In genomic region chr5:113397443-113398317, GRCm38 (mm10) we compare ENCODE assay signal across 27 mouse cellular contexts. TPM values are rescaled to one million over a fixed set of nuclear protein-coding genes. Genes with fewer than 3 reads are reported as not detected.
DNase-seq lines count a peak whose midpoint lies in the region; ATAC-seq and TF ChIP-seq lines count a peak whose summit lies in the region.
"Had no signal": no experiment of that assay in that cellular context is flagged by ENCODE, and none has a peak within 500 bp of the region (broad histone marks: within the 10 kb centered on the region; RNA-seq: fewer than 3 reads in every experiment).

No protein-coding gene starts in this region.

- no peak overlapping the region for H3K4me2 ChIP-seq in hindbrain, embryonic 11.5 days (replicated peaks; ENCODE audit: low read depth, low read length)
- no peak overlapping the region for H3K4me2 ChIP-seq in hindbrain, embryonic 12.5 days (replicated peaks)
- no peak overlapping the region for H3K4me2 ChIP-seq in lung, embryonic 14.5 days
- H3K4me2 ChIP-seq: heart, embryonic 11.5 days; liver, embryonic 12.5 days; midbrain, embryonic 15.5 days had no signal

- no peak overlapping the region for H3K4me3 ChIP-seq in hindbrain, embryonic 11.5 days (ENCODE audit: low read depth, low read length)
- no peak overlapping the region for H3K4me3 ChIP-seq in hindbrain, embryonic 12.5 days
- no peak overlapping the region for H3K4me3 ChIP-seq in lung, embryonic 14.5 days (ENCODE audit: low read depth, low read length)
- H3K4me3 ChIP-seq in lung, adult 2 months (replicated peaks; ENCODE audit: extremely low read depth, low read depth, low read length): no peak overlapping the region
- H3K4me3 ChIP-seq in heart, embryonic 10.5 days: no peak overlapping the region
- H3K4me3 ChIP-seq: liver, embryonic 12.5 days; midbrain, embryonic 15.5 days had no signal

- H3K9ac ChIP-seq in hindbrain, embryonic 11.5 days (ENCODE audit: low read depth, low read length): no peak overlapping the region
- no peak overlapping the region for H3K9ac ChIP-seq in hindbrain, embryonic 12.5 days
- H3K9ac ChIP-seq in lung, embryonic 14.5 days: no peak overlapping the region
- H3K9ac ChIP-seq: liver, embryonic 12.5 days; midbrain, embryonic 15.5 days had no signal

- no peak for TF ChIP-seq POLR2A in lung, adult 2 months (IDR thresholded peaks at IDR 0.05; ENCODE audit: borderline replicate concordance, extremely low read depth, low read depth, low read length)

- peak overlapping the region; percentile 42 for H3K27ac ChIP-seq in hindbrain, embryonic 11.5 days (ENCODE audit: low read depth, low read length)
- no peak overlapping the region for H3K27ac ChIP-seq in hindbrain, embryonic 12.5 days
- H3K27ac ChIP-seq in lung, embryonic 14.5 days (ENCODE audit: low read depth): no peak overlapping the region
- H3K27ac ChIP-seq in heart, embryonic 10.5 days: no peak overlapping the region
- H3K27ac ChIP-seq: liver, embryonic 12.5 days; midbrain, embryonic 15.5 days; stomach, postnatal 0 days had no signal

- no peak for TF ChIP-seq CTCF in lung, embryonic 14.5 days (IDR thresholded peaks at IDR 0.05; ENCODE audit: low read depth)
- TF ChIP-seq CTCF in lung, adult 2 months (IDR thresholded peaks at IDR 0.05; ENCODE audit: insufficient read depth, low read length): no peak

- DNase-seq in hindbrain, embryonic 11.5 days (ENCODE audit: low spot score): no peak
- peak; percentile 36 for DNase-seq in lung, embryonic 14.5 days
- no peak for DNase-seq in lung, adult 2 months
- DNase-seq in forelimb bud, embryonic 11.5 days (ENCODE audit: low read depth, low spot score): peak; percentile 27
- peak; percentile 31 for DNase-seq in mesoderm, embryonic 11.5 days (ENCODE audit: low read depth, low spot score)
- DNase-seq in heart, embryonic 10.5 days (ENCODE audit: low spot score): no peak
- DNase-seq in right cerebral cortex, postnatal 36 days (ENCODE audit: low spot score in 2 of 2): no peak
- DNase-seq: adrenal gland, postnatal 14 days; gastrocnemius, postnatal 10 days; kidney, adult 9 months; kidney, postnatal 25 days; lung, postnatal 14 days; thymus, adult 2 months; thymus, postnatal 4 days had no signal

- H3K4me1 ChIP-seq in hindbrain, embryonic 11.5 days (replicated peaks; ENCODE audit: control insufficient read depth, insufficient read depth, low read length): no peaks in the 10 kb centered on the region; the same call in 1 of the 2 replicates
- peaks cover 17% of the 10 kb centered on the region for H3K4me1 ChIP-seq in hindbrain, embryonic 12.5 days
- no peaks in the 10 kb centered on the region for H3K4me1 ChIP-seq in lung, embryonic 14.5 days (ENCODE audit: insufficient read depth)
- no peaks in the 10 kb centered on the region for H3K4me1 ChIP-seq in lung, adult 2 months (ENCODE audit: control insufficient read depth, insufficient read depth, low read length)
- H3K4me1 ChIP-seq in heart, embryonic 10.5 days: no peaks in the 10 kb centered on the region
- H3K4me1 ChIP-seq: liver, embryonic 12.5 days had no signal

- no peaks in the 10 kb centered on the region for H3K36me3 ChIP-seq in hindbrain, embryonic 11.5 days (ENCODE audit: control insufficient read depth, insufficient read depth, low read length)
- no peaks in the 10 kb centered on the region for H3K36me3 ChIP-seq in hindbrain, embryonic 12.5 days
- H3K36me3 ChIP-seq in lung, embryonic 14.5 days (ENCODE audit: insufficient read depth): no peaks in the 10 kb centered on the region
- H3K36me3 ChIP-seq in heart, embryonic 10.5 days: no peaks in the 10 kb centered on the region
- H3K36me3 ChIP-seq: liver, embryonic 12.5 days; midbrain, embryonic 15.5 days had no signal

- ATAC-seq in hindbrain, embryonic 11.5 days (ENCODE audit: low FRiP score): no peak
- ATAC-seq in hindbrain, embryonic 12.5 days (ENCODE audit: low FRiP score): no peak
- ATAC-seq in lung, embryonic 14.5 days (ENCODE audit: insufficient read depth): peak; percentile 24; the same call in 1 of the 2 replicates
- ATAC-seq: CD4-positive, CD25-positive, alpha-beta regulatory T cell, adult 4 months; forebrain, embryonic 14.5 days; intestine, embryonic 16.5 days; liver, embryonic 12.5 days; midbrain, embryonic 15.5 days had no signal

- no peaks in the 10 kb centered on the region for H3K9me3 ChIP-seq in hindbrain, embryonic 11.5 days (ENCODE audit: control insufficient read depth, low read length)
- peaks cover 7% of the 10 kb centered on the region for H3K9me3 ChIP-seq in hindbrain, embryonic 12.5 days (replicated peaks)
- no peaks in the 10 kb centered on the region for H3K9me3 ChIP-seq in lung, embryonic 14.5 days (ENCODE audit: low read depth, low read length)
- H3K9me3 ChIP-seq in heart, embryonic 10.5 days: no peaks in the 10 kb centered on the region
- H3K9me3 ChIP-seq: midbrain, embryonic 15.5 days had no signal

- 83% methylated on average over 17 of the region's 17 CpGs for WGBS in hindbrain, embryonic 11.5 days
- WGBS in hindbrain, embryonic 12.5 days: 71% methylated on average over 17 of the region's 17 CpGs
- WGBS in lung, embryonic 14.5 days: 52% methylated on average over 17 of the region's 17 CpGs
- WGBS in lung, adult 2 months: 59% methylated on average over 17 of the region's 17 CpGs
- WGBS in heart, embryonic 10.5 days: 80% methylated on average over 17 of the region's 17 CpGs

- no peaks in the 10 kb centered on the region for H3K27me3 ChIP-seq in hindbrain, embryonic 11.5 days (ENCODE audit: control insufficient read depth, insufficient read depth, low read length)
- no peaks in the 10 kb centered on the region for H3K27me3 ChIP-seq in hindbrain, embryonic 12.5 days
- no peaks in the 10 kb centered on the region for H3K27me3 ChIP-seq in lung, embryonic 14.5 days (ENCODE audit: insufficient read depth, low read length)
- peaks cover 7% of the 10 kb centered on the region; the same call in 1 of the 2 replicates for H3K27me3 ChIP-seq in heart, embryonic 10.5 days (ENCODE audit: insufficient read depth, poor library complexity, severe bottlenecking)
- H3K27me3 ChIP-seq: liver, embryonic 12.5 days; midbrain, embryonic 15.5 days had no signal

RNA-seq across cellular contexts. Expression of gene Aym1, which starts 40.6 kb away (rescaled TPM):
- not detected in 2 replicates for polyA plus RNA-seq in hindbrain, embryonic 11.5 days (2014; fragmentation: Nextera tagmentation; extraction: Ambion mirVana)
- polyA plus RNA-seq in hindbrain, embryonic 12.5 days (2016; fragmentation: Nextera tagmentation; extraction: Ambion mirVana): not detected in 2 replicates
- polyA plus RNA-seq in lung, embryonic 14.5 days (2014; fragmentation: Nextera tagmentation; extraction: Ambion mirVana): not detected in 2 replicates
- not detected in 2 replicates for polyA plus RNA-seq in lung, adult 2 months (2012; rRNA removed)
- polyA plus RNA-seq in heart, embryonic 10.5 days (2016; fragmentation: Nextera tagmentation; extraction: Ambion mirVana): not detected in 2 replicates
- polyA plus RNA-seq: CD4-positive, CD25-positive, alpha-beta regulatory T cell, adult 4 months; cerebellum, adult 2 months; embryonic facial prominence, embryonic 14.5 days; forebrain, embryonic 14.5 days; heart, embryonic 11.5 days; heart, postnatal 0 days; intestine, embryonic 16.5 days; limb, embryonic 11.5 days; liver, embryonic 12.5 days; midbrain, embryonic 15.5 days; small intestine, adult 2 months; stomach, postnatal 0 days; thymus, adult 2 months had no signal

Comparison
In these comparisons a context has a peak if more than half of its experiments do, and no peak if none do; other contexts are left out.
1. DNase-seq: peak in lung, embryonic 14.5 days (single experiment), forelimb bud, embryonic 11.5 days (single experiment) and mesoderm, embryonic 11.5 days (single experiment); none in hindbrain, embryonic 11.5 days (single experiment), lung, adult 2 months (single experiment), heart, embryonic 10.5 days (single experiment) and right cerebral cortex, postnatal 36 days (0 of 2).